Mouse (Mus musculus) hindbrain, embryonic 14.5 days (tissue): Measurements from ENCODE around the gene Qprt. TPM values are rescaled to one million over a fixed set of nuclear protein-coding genes. Genes with fewer than 3 reads are reported as not detected.

ENCODE experiments used
- polyA plus RNA-seq: library from polyadenylated mRNA; unstranded; fragments of >200 nt; fragmentation: Nextera tagmentation; extraction: Ambion mirVana; gene quantifications from 2 replicates; pipeline ENCODE4 v1.2.1, GENCODE M21; 2014

Qprt gene
- polyA plus RNA-seq, 1 experiment from 2014 or later: 0.55 TPM

Other genes starting within 250 kb of the Qprt start
- gene Taok2, start 237.5 kb downstream of the Qprt start, polyA plus RNA-seq: 36.4 and 37.2 TPM in 2 replicates
- 28.0 and 29.3 TPM in 2 replicates for gene Tmem219, start 199.3 kb downstream of the Qprt start, polyA plus RNA-seq
- 102 and 104 TPM in 2 replicates for gene Kctd13, start 193.3 kb downstream of the Qprt start, polyA plus RNA-seq
- gene Asphd1, start 172.6 kb downstream of the Qprt start, polyA plus RNA-seq: 8.0 and 10.9 TPM in 2 replicates
- gene Sez6l2, start 171.7 kb downstream of the Qprt start, polyA plus RNA-seq: 68.9 and 70.1 TPM in 2 replicates
- 110 and 118 TPM in 2 replicates for gene Cdipt, start 146.3 kb downstream of the Qprt start, polyA plus RNA-seq
- 0.98 and 1.0 TPM in 2 replicates for gene Cdiptos, start 146.1 kb downstream of the Qprt start, polyA plus RNA-seq
- 3.4 and 4.0 TPM in 2 replicates for gene Mvp, start 107.6 kb downstream of the Qprt start, polyA plus RNA-seq
- gene Pagr1b, start 105.7 kb downstream of the Qprt start, polyA plus RNA-seq: 0.70 TPM in 1 of 2 replicates, not detected in the other
- gene Pagr1a, start 104.9 kb downstream of the Qprt start, polyA plus RNA-seq: 31.5 and 38.6 TPM in 2 replicates
- 51.9 and 52.3 TPM in 2 replicates for gene Gm42742, start 101.1 kb downstream of the Qprt start, polyA plus RNA-seq
- gene Prrt2, start 101.0 kb downstream of the Qprt start, polyA plus RNA-seq: 46.7 and 57.0 TPM in 2 replicates
- 68.6 and 73.1 TPM in 2 replicates for gene Maz, start 95.2 kb downstream of the Qprt start, polyA plus RNA-seq
- 20.3 and 24.6 TPM in 2 replicates for gene Kif22, start 79.8 kb downstream of the Qprt start, polyA plus RNA-seq
- gene Zg16, start 34.9 kb downstream of the Qprt start, polyA plus RNA-seq: not detected in 2 replicates
- 1.7 and 1.9 TPM in 2 replicates for gene AI467606, start 30.9 kb downstream of the Qprt start, polyA plus RNA-seq
- gene Spn, start 15.6 kb upstream of the Qprt start, polyA plus RNA-seq: not detected in 2 replicates
- 63.7 and 64.9 TPM in 2 replicates for gene Cd2bp2, start 73.8 kb upstream of the Qprt start, polyA plus RNA-seq
- 24.6 and 33.0 TPM in 2 replicates for gene Tbc1d10b, start 86.2 kb upstream of the Qprt start, polyA plus RNA-seq
- 2.2 and 2.8 TPM in 2 replicates for gene Mylpf, start 86.7 kb upstream of the Qprt start, polyA plus RNA-seq
- gene Zfp553, start 110.8 kb upstream of the Qprt start, polyA plus RNA-seq: 25.0 TPM in 2 replicates
- gene Sept1, start 110.9 kb upstream of the Qprt start, polyA plus RNA-seq: 8.3 and 9.2 TPM in 2 replicates
- gene Zfp771, start 122.0 kb upstream of the Qprt start, polyA plus RNA-seq: 63.4 and 63.5 TPM in 2 replicates
- 119 and 126 TPM in 2 replicates for gene Dctpp1, start 138.5 kb upstream of the Qprt start, polyA plus RNA-seq
- gene Sephs2, start 151.8 kb upstream of the Qprt start, polyA plus RNA-seq: 76.3 and 80.6 TPM in 2 replicates
- gene Itgal, start 174.0 kb upstream of the Qprt start, polyA plus RNA-seq: 0.12 and 0.46 TPM in 2 replicates
- 4.8 and 6.1 TPM in 2 replicates for gene Zfp768, start 223.4 kb upstream of the Qprt start, polyA plus RNA-seq